Mouse (Mus musculus) neural tube, embryonic 13.5 days (tissue): Measurements from ENCODE around the gene Arntl2. TPM values are rescaled to one million over a fixed set of nuclear protein-coding genes. Genes with fewer than 3 reads are reported as not detected.

Experiments used
- polyA plus RNA-seq: library from polyadenylated mRNA; unstranded; fragments of >200 nt; fragmentation: Nextera tagmentation; extraction: Ambion mirVana; gene quantifications from 2 replicates; pipeline ENCODE4 v1.2.1, GENCODE M21; 2015

Arntl2 gene
- polyA plus RNA-seq, 1 experiment from 2014 or later, result 1.8 TPM

Other genes starting within 250 kb of the Arntl2 start
- gene Fgfr1op2, start 218.9 kb upstream of the Arntl2 start, polyA plus RNA-seq, result 51.8 and 55.3 TPM in 2 replicates
- 53.1 and 62.2 TPM in 2 replicates for gene Ints13, start 218.2 kb upstream of the Arntl2 start, polyA plus RNA-seq
- 134 and 139 TPM in 2 replicates for gene Med21, start 153.5 kb upstream of the Arntl2 start, polyA plus RNA-seq
- gene Tm7sf3, start 153.2 kb upstream of the Arntl2 start, polyA plus RNA-seq, result 31.1 and 31.2 TPM in 2 replicates
- 15.1 and 16.0 TPM in 2 replicates for gene Stk38l, start 71.1 kb upstream of the Arntl2 start, polyA plus RNA-seq
- gene Smco2, start 54.0 kb downstream of the Arntl2 start, polyA plus RNA-seq, result not detected in 2 replicates
- 15.2 and 17.7 TPM in 2 replicates for gene Ppfibp1, start 92.4 kb downstream of the Arntl2 start, polyA plus RNA-seq
- 0.14 TPM in 1 of 2 replicates, not detected in the other for gene 1700034J05Rik, start 158.4 kb downstream of the Arntl2 start, polyA plus RNA-seq
- 0.33 and 0.59 TPM in 2 replicates for gene Rep15, start 236.5 kb downstream of the Arntl2 start, polyA plus RNA-seq
- 73.2 and 80.5 TPM in 2 replicates for gene Mrps35, start 246.7 kb downstream of the Arntl2 start, polyA plus RNA-seq